Mouse (Mus musculus) limb, embryonic 11.5 days (tissue): Measurements from ENCODE around the gene Wdr19. TPM values are rescaled to one million over a fixed set of nuclear protein-coding genes. Genes with fewer than 3 reads are reported as not detected.

Experiments used
- ATAC-seq: fragments of 200-750 bp; cut with Nextera tagmentation; 2 replicates; pipeline ENCODE4 v1.8.0; 2017; ENCODE audit warnings: low read depth; ENCODE audit not compliant: insufficient number of reproducible peaks, low FRiP score, low TSS enrichment
- DNase-seq: peaks from one replicate; pipeline ENCODE4 v3.0.0-alpha.2; 2015; ENCODE audit warnings: low spot score
- H3K27ac ChIP-seq: fragments of 300-500 bp; sonication (generic); replicated peaks from 2 replicates; pipeline ENCODE4 v1.5.1; 2014; ENCODE audit warnings: low read depth, mild to moderate bottlenecking, low read length
- H3K27me3 ChIP-seq: fragments of 300-500 bp; sonication (generic); 2 replicates; pipeline ENCODE4 v1.6.1; 2014; ENCODE audit warnings: mild to moderate bottlenecking, low read length, mixed read lengths; ENCODE audit not compliant: control insufficient read depth, insufficient read depth
- H3K36me3 ChIP-seq: fragments of 300-500 bp; sonication (generic); 2 replicates; pipeline ENCODE4 v1.6.1; 2014; ENCODE audit warnings: mild to moderate bottlenecking, low read length, moderate library complexity, mixed read lengths; ENCODE audit not compliant: control insufficient read depth, insufficient read depth
- H3K4me1 ChIP-seq: fragments of 300-500 bp; sonication (generic); 2 replicates; pipeline ENCODE4 v1.6.1; 2014; ENCODE audit warnings: low read length, mixed read lengths; ENCODE audit not compliant: control insufficient read depth, insufficient read depth
- H3K4me2 ChIP-seq: fragments of 300-500 bp; sonication (generic); 2 replicates; pipeline ENCODE4 v1.6.1; 2014; ENCODE audit warnings: low read depth, mild to moderate bottlenecking, moderate library complexity; ENCODE audit not compliant: severe bottlenecking
- H3K4me3 ChIP-seq: fragments of 300-500 bp; sonication (generic); 2 replicates; pipeline ENCODE4 v1.5.1; 2014; ENCODE audit warnings: low read depth, low read length
- H3K9ac ChIP-seq: fragments of 300-500 bp; sonication (generic); 2 replicates; pipeline ENCODE4 v1.6.1; 2014; ENCODE audit warnings: mild to moderate bottlenecking, low read length
- H3K9me3 ChIP-seq: fragments of 300-500 bp; sonication (generic); 2 replicates; pipeline ENCODE4 v1.6.1; 2016; ENCODE audit warnings: low read length; ENCODE audit not compliant: control insufficient read depth
- WGBS: fragments of 180-500 bp; shearing (Covaris S2); extraction: QIAGEN DNeasy Blood & Tissue Kit; methylation state at CpG from one replicate; pipeline ENCODE4 v1.1.7; 2014; 5-methylcytosine and 5-hydroxymethylcytosine counted together
- polyA plus RNA-seq: library from polyadenylated mRNA; unstranded; fragments of >200 nt; fragmentation: Nextera tagmentation; extraction: Ambion mirVana; gene quantifications from 2 replicates; pipeline ENCODE4 v1.2.1, GENCODE M21; 2014

Wdr19 gene
- 12.5 and 15.8 TPM in 2 replicates for polyA plus RNA-seq

GRCm38 (mm10) chr5:65199346-65200128 is at the start of gene Wdr19:
TSS of gene Wdr19 (plus strand) at chr5:65199696.
- Histone ChIP-seq H3K36me3 (no peaks in the 10 kb centered on the region), H3K4me1 (no peaks in the 10 kb centered on the region), H3K4me2 (peak within 1 kb of the TSS; percentile 67), H3K9ac (peak within 1 kb of the TSS; percentile 61), H3K9me3 (no peaks in the 10 kb centered on the region), H3K4me3 (peak within 1 kb of the TSS; percentile 47), H3K27ac (0 out of 2 replicates have a peak within 1 kb of the TSS, but pooled peaks have one; percentile 37), H3K27me3 (no peaks in the 10 kb centered on the region)
- ATAC-seq, result peak; percentile 99
- DNase-seq, result peak; percentile 98
- WGBS, result under 1% methylated on average over 37 of the region's 37 CpGs

- H3K27ac ChIP-seq, result no peak overlapping the region
- ATAC-seq (no peak), DNase-seq (no peak)
These were observed 49.8 kb upstream of the Wdr19 start for GRCm38 (mm10) chr5:65149706-65150105.

GRCm38 (mm10) chr5:65150376-65150955 is 49.0 kb upstream of the Wdr19 start:
- Histone ChIP-seq H3K4me1 (no peaks in the 10 kb centered on the region), H3K9ac (no peak overlapping the region), H3K4me2 (no peak overlapping the region), H3K9me3 (no peaks in the 10 kb centered on the region), H3K27ac (no peak overlapping the region), H3K27me3 (no peaks in the 10 kb centered on the region), H3K36me3 (peaks cover 3% of the 10 kb centered on the region), H3K4me3 (no peak overlapping the region)
- DNase-seq (no peak), ATAC-seq (no peak)
- 88% methylated on average over 8 of the region's 8 CpGs for WGBS

More at GRCm38 (mm10) chr5:65149706-65150105, 49.8 kb upstream of the Wdr19 start:
- no peak overlapping the region for H3K9ac ChIP-seq
- no peak overlapping the region for H3K4me2 ChIP-seq
- H3K36me3 ChIP-seq, result peaks cover 3% of the 10 kb centered on the region
- no peaks in the 10 kb centered on the region for H3K9me3 ChIP-seq
- no peaks in the 10 kb centered on the region for H3K27me3 ChIP-seq
- H3K4me1 ChIP-seq, result no peaks in the 10 kb centered on the region
- H3K4me3 ChIP-seq, result no peak overlapping the region
- WGBS, result 90% methylated on average over 6 of the region's 6 CpGs

- Histone ChIP-seq H3K27me3 (no peaks in the 10 kb centered on the region), H3K27ac (no peak overlapping the region), H3K4me3 (no peak overlapping the region), H3K36me3 (peaks cover 3% of the 10 kb centered on the region), H3K9me3 (no peaks in the 10 kb centered on the region), H3K4me2 (no peak overlapping the region), H3K4me1 (no peaks in the 10 kb centered on the region), H3K9ac (no peak overlapping the region)
- 89% methylated on average over 3 of the region's 3 CpGs for WGBS
- DNase-seq, result no peak
- no peak for ATAC-seq
These were observed 48.2 kb upstream of the Wdr19 start for GRCm38 (mm10) chr5:65151276-65151675.

DNA sequence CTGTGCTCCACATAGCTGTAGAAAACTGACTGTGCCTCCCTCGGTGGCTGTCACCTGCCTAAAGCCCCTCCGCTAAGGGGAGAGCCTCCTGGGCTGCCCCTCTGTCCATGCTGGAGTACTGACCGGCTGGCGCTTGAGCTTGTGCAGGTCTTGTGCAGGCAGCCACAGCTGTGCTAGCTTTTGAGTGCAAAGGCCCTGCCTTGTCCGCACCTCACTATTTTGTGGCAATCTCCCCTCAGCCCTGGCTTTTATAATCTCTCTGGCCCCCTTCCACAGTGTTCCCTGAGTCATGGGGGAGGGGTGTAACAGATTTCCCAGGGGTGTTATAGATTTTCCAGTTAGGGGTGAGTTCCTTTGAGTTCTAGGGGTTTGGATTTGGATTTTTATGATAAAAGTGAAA is 47.7 kb upstream of the Wdr19 start:
- Histone ChIP-seq H3K9ac (no peak overlapping the region), H3K36me3 (peaks cover 3% of the 10 kb centered on the region), H3K27ac (no peak overlapping the region), H3K4me1 (no peaks in the 10 kb centered on the region), H3K4me3 (no peak overlapping the region), H3K9me3 (no peaks in the 10 kb centered on the region), H3K4me2 (no peak overlapping the region), H3K27me3 (no peaks in the 10 kb centered on the region)
- 88% methylated on average over 5 of the region's 5 CpGs for WGBS
- DNase-seq (no peak), ATAC-seq (no peak)

DNA sequence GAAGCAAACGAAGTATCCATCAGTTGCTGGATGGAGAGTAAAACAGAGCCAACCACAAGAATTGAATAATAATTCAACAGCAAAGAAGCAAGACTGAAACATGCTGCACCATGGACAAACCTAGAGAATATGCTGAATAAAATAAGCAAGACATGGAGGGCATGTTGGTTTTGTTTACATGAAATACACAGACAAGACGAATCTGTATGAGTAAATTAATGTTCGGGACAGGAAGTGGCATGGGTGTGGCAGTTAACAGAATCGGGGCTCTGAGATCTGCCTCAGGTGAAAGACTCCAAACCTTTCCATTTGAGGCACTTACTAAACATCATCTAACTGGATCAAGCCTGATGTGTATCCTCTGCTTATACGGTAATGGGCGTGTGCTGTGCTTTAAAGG is 45.2 kb upstream of the Wdr19 start:
- peaks cover 3% of the 10 kb centered on the region for H3K36me3 ChIP-seq
- no peak overlapping the region for H3K9ac ChIP-seq
- H3K27me3 ChIP-seq, result no peaks in the 10 kb centered on the region
- H3K9me3 ChIP-seq, result no peaks in the 10 kb centered on the region
- no peaks in the 10 kb centered on the region for H3K4me1 ChIP-seq
- no peak overlapping the region for H3K4me2 ChIP-seq
- 89% methylated on average over 6 of the region's 6 CpGs for WGBS
- H3K4me3 ChIP-seq, result no peak overlapping the region
- DNase-seq (no peak), ATAC-seq (no peak)
- H3K27ac ChIP-seq, result no peak overlapping the region

- H3K27ac ChIP-seq, result no peak overlapping the region
- H3K36me3 ChIP-seq, result no peaks in the 10 kb centered on the region; the same call in 1 of the 2 replicates
- H3K27me3 ChIP-seq, result no peaks in the 10 kb centered on the region
- H3K4me2 ChIP-seq, result no peak overlapping the region
- H3K4me1 ChIP-seq, result no peaks in the 10 kb centered on the region
- H3K9ac ChIP-seq, result no peak overlapping the region
- no peak overlapping the region for H3K4me3 ChIP-seq
- peak; percentile 47 for DNase-seq
- 67% methylated on average over 2 of the region's 2 CpGs for WGBS
- no peaks in the 10 kb centered on the region for H3K9me3 ChIP-seq
- ATAC-seq, result no peak
These were observed 42.6 kb upstream of the Wdr19 start for GRCm38 (mm10) chr5:65156853-65157252.

DNA sequence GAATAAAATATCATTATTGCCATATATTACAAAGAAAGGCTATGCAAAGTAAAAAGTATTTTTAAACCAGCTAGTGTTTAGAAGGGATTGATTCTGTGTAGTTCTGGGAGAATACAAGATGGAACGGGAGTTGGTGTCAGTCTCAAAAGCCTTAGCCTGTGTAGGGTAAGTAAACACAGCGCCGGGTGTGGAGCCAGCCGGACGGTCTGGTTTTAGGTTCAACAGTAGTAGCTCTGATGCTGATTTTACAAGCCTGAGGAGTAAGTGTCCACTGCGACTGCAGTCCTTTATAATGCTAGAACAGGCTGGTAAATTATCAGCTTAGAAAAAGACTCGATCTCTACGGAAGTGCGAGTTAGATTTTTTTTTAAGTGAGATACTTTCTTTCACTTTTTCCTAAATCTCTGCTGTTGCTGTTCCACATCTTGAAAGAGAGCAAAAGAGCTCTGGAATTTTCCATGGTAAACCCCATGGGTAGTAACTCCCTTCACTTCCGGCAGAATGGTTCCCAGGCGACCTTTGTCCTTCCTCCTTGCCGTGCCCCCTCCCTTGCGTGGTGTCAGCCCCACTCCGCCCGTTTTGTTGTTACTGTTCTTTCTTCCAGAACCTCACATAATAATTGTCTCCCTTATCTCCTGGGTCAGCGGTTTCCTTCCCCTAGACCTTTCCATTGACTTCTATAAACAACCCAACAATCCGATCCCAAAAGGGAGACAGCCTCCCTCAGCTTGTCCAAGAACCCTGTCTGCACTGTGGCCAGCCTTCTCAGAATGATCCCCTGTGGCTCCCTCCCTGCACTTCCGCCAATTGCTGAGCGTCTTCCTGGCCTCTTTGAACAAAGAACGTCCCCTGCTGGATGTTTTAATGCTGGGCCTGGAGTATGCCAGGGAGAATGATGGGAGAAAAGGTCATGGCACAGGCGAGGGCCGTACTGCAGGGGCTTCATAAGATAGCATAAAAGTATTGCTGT is 41.8 kb upstream of the Wdr19 start:
- no peak for ATAC-seq

More for the DNA sequence above, 41.8 kb upstream of the Wdr19 start:
- no peak overlapping the region for H3K4me2 ChIP-seq
- no peak overlapping the region for H3K9ac ChIP-seq
- no peaks in the 10 kb centered on the region for H3K4me1 ChIP-seq
- H3K27ac ChIP-seq, result no peak overlapping the region
- 80% methylated on average over 22 of the region's 22 CpGs for whole genome bisulfite sequencing
- no peaks in the 10 kb centered on the region for H3K9me3 ChIP-seq
- no peaks in the 10 kb centered on the region for H3K27me3 ChIP-seq
- no peak for DNase-seq
- H3K4me3 ChIP-seq, result no peak overlapping the region
- H3K36me3 ChIP-seq, result no peaks in the 10 kb centered on the region; the same call in 1 of the 2 replicates
